Mouse (Mus musculus): Measurements from ENCODE around the gene Olfr385. TPM values are rescaled to one million over a fixed set of nuclear protein-coding genes. Genes with fewer than 3 reads are reported as not detected.
"Not testable (repeated sequence)": the region's sequence is repeated elsewhere in the genome, so short reads cannot be mapped to it uniquely, and the experiment has no call there.

The Olfr385 gene
- not detected in 2 replicates for polyA plus RNA-seq (2015; fragmentation: Nextera tagmentation; extraction: Ambion mirVana)

DNA sequence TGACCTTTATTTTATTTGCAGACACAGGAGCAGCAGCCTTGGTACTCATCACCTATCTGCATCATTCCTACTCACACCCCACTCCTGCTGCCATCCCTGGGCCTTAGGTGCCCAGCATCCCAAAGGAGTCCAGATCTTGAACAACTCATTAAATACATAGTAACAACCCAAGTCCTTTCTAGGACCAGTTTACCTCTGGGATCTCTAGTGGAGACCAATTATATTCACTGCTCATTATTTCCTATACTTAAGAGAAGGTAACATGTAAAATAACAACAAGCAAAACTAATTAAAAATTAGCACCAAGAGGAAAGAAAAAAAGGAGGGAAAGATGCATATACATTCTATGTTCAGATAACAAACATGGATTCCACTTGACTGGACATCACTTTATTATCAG is at the start of gene Olfr385:
Gene Olfr385, minus strand, starts transcription at position 101 of the 400 bp plus-strand sequence.
- no peaks in the 10 kb centered on the region; the same call in 1 of the 2 replicates for H3K9me3 ChIP-seq
- no peaks in the 10 kb centered on the region for H3K36me3 ChIP-seq
- no peak within 1 kb of the TSS for H3K9ac ChIP-seq
- no peak within 1 kb of the TSS for H3K27ac ChIP-seq (replicated peaks)
- no peaks in the 10 kb centered on the region for H3K4me1 ChIP-seq (replicated peaks)
- H3K27me3 ChIP-seq: no peaks in the 10 kb centered on the region
- H3K4me2 ChIP-seq: no peak within 1 kb of the TSS
- no peak for ATAC-seq (ENCODE audit: low read depth)
- H3K4me3 ChIP-seq: no peak within 1 kb of the TSS

GRCm38 (mm10) chr11:73598294-73598693 is 5.5 kb upstream of the Olfr385 start, which contains the start of gene Olfr384:
Gene Olfr384, plus strand, starts transcription at chr11:73598594.
- H3K4me1 ChIP-seq (replicated peaks): no peaks in the 10 kb centered on the region
- no peak within 1 kb of the TSS for H3K9ac ChIP-seq
- H3K36me3 ChIP-seq: no peaks in the 10 kb centered on the region
- H3K27ac ChIP-seq (replicated peaks): no peak within 1 kb of the TSS
- H3K4me3 ChIP-seq: no peak within 1 kb of the TSS
- no peak for ATAC-seq (ENCODE audit: low read depth)
- no peak within 1 kb of the TSS for H3K4me2 ChIP-seq
- no peaks in the 10 kb centered on the region for H3K27me3 ChIP-seq
- H3K9me3 ChIP-seq: peaks cover 15% of the 10 kb centered on the region

GRCm38 (mm10) chr11:73583188-73583587 is 9.6 kb downstream of the Olfr385 start:
- not testable (repeated sequence) for H3K9ac ChIP-seq; H3K27me3 ChIP-seq; H3K27ac ChIP-seq (replicated peaks); H3K4me1 ChIP-seq (replicated peaks); H3K36me3 ChIP-seq; H3K4me2 ChIP-seq; H3K4me3 ChIP-seq; ATAC-seq (ENCODE audit: low read depth); H3K9me3 ChIP-seq
- WGBS: 67% methylated on average over 1 of the region's 1 CpGs

GRCm38 (mm10) chr11:73579871-73580270 is 12.9 kb downstream of the Olfr385 start:
- ATAC-seq (ENCODE audit: low read depth): no peak
- no peaks in the 10 kb centered on the region for H3K27me3 ChIP-seq
- no peak overlapping the region for H3K27ac ChIP-seq (replicated peaks)

More at GRCm38 (mm10) chr11:73579871-73580270, 12.9 kb downstream of the Olfr385 start:
- Histone ChIP-seq H3K4me1 (replicated peaks) (no peaks in the 10 kb centered on the region), H3K9me3 (peaks cover 13% of the 10 kb centered on the region; the same call in 1 of the 2 replicates), H3K36me3 (no peaks in the 10 kb centered on the region), H3K4me3 (no peak overlapping the region), H3K4me2 (no peak overlapping the region), H3K9ac (no peak overlapping the region)

Other genes with a start within 250 kb of the Olfr385 start
- not detected in 2 replicates for gene Olfr20, start 242.2 kb downstream of the Olfr385 start, polyA plus RNA-seq (2015; fragmentation: Nextera tagmentation; extraction: Ambion mirVana)
- gene Olfr376, start 221.8 kb downstream of the Olfr385 start, polyA plus RNA-seq (2015; fragmentation: Nextera tagmentation; extraction: Ambion mirVana): not detected in 2 replicates
- gene Olfr1, start 193.4 kb downstream of the Olfr385 start, polyA plus RNA-seq (2015; fragmentation: Nextera tagmentation; extraction: Ambion mirVana): not detected in 2 replicates
- not detected in 2 replicates for gene Olfr378, start 164.5 kb downstream of the Olfr385 start, polyA plus RNA-seq (2015; fragmentation: Nextera tagmentation; extraction: Ambion mirVana)
- gene Olfr380, start 135.5 kb downstream of the Olfr385 start, polyA plus RNA-seq (2015; fragmentation: Nextera tagmentation; extraction: Ambion mirVana): not detected in 2 replicates
- not detected in 2 replicates for gene Olfr381, start 101.4 kb downstream of the Olfr385 start, polyA plus RNA-seq (2015; fragmentation: Nextera tagmentation; extraction: Ambion mirVana)
- not detected in 2 replicates for gene Olfr382, start 75.8 kb downstream of the Olfr385 start, polyA plus RNA-seq (2015; fragmentation: Nextera tagmentation; extraction: Ambion mirVana)
- not detected in 2 replicates for gene Olfr384, start 5.6 kb upstream of the Olfr385 start, polyA plus RNA-seq (2015; fragmentation: Nextera tagmentation; extraction: Ambion mirVana)
- gene Zfp735, start 95.8 kb upstream of the Olfr385 start, polyA plus RNA-seq (2015; fragmentation: Nextera tagmentation; extraction: Ambion mirVana): not detected in 2 replicates
- not detected in 2 replicates for gene Olfr389, start 187.7 kb upstream of the Olfr385 start, polyA plus RNA-seq (2015; fragmentation: Nextera tagmentation; extraction: Ambion mirVana)
- not detected in 2 replicates for gene Olfr390, start 190.0 kb upstream of the Olfr385 start, polyA plus RNA-seq (2015; fragmentation: Nextera tagmentation; extraction: Ambion mirVana)
- gene Olfr391-ps, start 210.0 kb upstream of the Olfr385 start, polyA plus RNA-seq (2015; fragmentation: Nextera tagmentation; extraction: Ambion mirVana): not detected in 2 replicates
- gene Olfr392, start 224.0 kb upstream of the Olfr385 start, polyA plus RNA-seq (2015; fragmentation: Nextera tagmentation; extraction: Ambion mirVana): not detected in 2 replicates